Mouse (Mus musculus) intestine, postnatal 0 days (tissue): ENCODE data around the gene Plekhb2. TPM values are rescaled to one million over a fixed set of nuclear protein-coding genes. Genes with fewer than 3 reads are reported as not detected.

ENCODE experiments used
- ATAC-seq: fragments of 200-750 bp; cut with Nextera tagmentation; 2 replicates; pipeline ENCODE4 v1.8.0; 2017; ENCODE audit warnings: mild to moderate bottlenecking, moderate TSS enrichment, moderate library complexity
- H3K27ac ChIP-seq: fragments of 300-500 bp; sonication (generic); 2 replicates; pipeline ENCODE4 v1.5.1; 2014; ENCODE audit warnings: mild to moderate bottlenecking, low read depth, low read length, moderate library complexity
- H3K27me3 ChIP-seq: fragments of 300-500 bp; sonication (generic); replicated peaks from 2 replicates; pipeline ENCODE4 v1.6.1; 2014; ENCODE audit warnings: low read length, mixed read lengths; ENCODE audit not compliant: control insufficient read depth, insufficient read depth
- H3K36me3 ChIP-seq: fragments of 300-500 bp; sonication (generic); 2 replicates; pipeline ENCODE4 v1.6.1; 2014; ENCODE audit warnings: mild to moderate bottlenecking, moderate library complexity; ENCODE audit not compliant: control insufficient read depth, insufficient read depth
- H3K4me1 ChIP-seq: fragments of 300-500 bp; sonication (generic); replicated peaks from 2 replicates; pipeline ENCODE4 v1.6.1; 2014; ENCODE audit warnings: antibody characterized with exemption, low read length, mixed read lengths; ENCODE audit not compliant: control insufficient read depth, insufficient read depth
- H3K4me2 ChIP-seq: fragments of 300-500 bp; sonication (generic); replicated peaks from 2 replicates; pipeline ENCODE4 v1.6.1; 2014; ENCODE audit warnings: low read depth, mild to moderate bottlenecking, moderate library complexity
- H3K4me3 ChIP-seq: fragments of 300-500 bp; sonication (generic); 2 replicates; pipeline ENCODE4 v1.5.1; 2014; ENCODE audit warnings: low read depth, low read length
- H3K9ac ChIP-seq: fragments of 300-500 bp; sonication (generic); 2 replicates; pipeline ENCODE4 v1.6.1; 2014; ENCODE audit warnings: mild to moderate bottlenecking, low read depth, low read length
- H3K9me3 ChIP-seq: fragments of 300-500 bp; sonication (generic); 2 replicates; pipeline ENCODE4 v1.6.1; 2016; ENCODE audit warnings: mixed run types; ENCODE audit not compliant: control insufficient read depth
- CTCF ChIP-seq: sonication (generic); IDR thresholded peaks from 2 replicates; pipeline ENCODE4 v1.5.1; 2016; ENCODE audit warnings: low read depth, mild to moderate bottlenecking, control low read depth, antibody characterized with exemption, moderate library complexity
- WGBS: fragments of 180-500 bp; shearing (Covaris S2); extraction: QIAGEN DNeasy Blood & Tissue Kit; methylation state at CpG from one replicate; pipeline ENCODE4 v1.1.7; 2014; 5-methylcytosine and 5-hydroxymethylcytosine counted together
- polyA plus RNA-seq: library from polyadenylated mRNA; unstranded; fragments of >200 nt; fragmentation: Nextera tagmentation; extraction: Ambion mirVana; gene quantifications from 2 replicates; pipeline ENCODE4 v1.2.1, GENCODE M21; 2015

The Plekhb2 gene
- polyA plus RNA-seq, 1 experiment from 2014 or later, result 191 TPM

- H3K9ac ChIP-seq, result no peak overlapping the region
- 94% methylated on average over 2 of the region's 2 CpGs for WGBS
- H3K4me3 ChIP-seq, result no peak overlapping the region
- TF ChIP-seq CTCF, result no peak
- peaks cover 65% of the 10 kb centered on the region for H3K36me3 ChIP-seq
- no peaks in the 10 kb centered on the region for H3K27me3 ChIP-seq
- no peak overlapping the region for H3K4me2 ChIP-seq
- H3K27ac ChIP-seq, result no peak overlapping the region
- no peaks in the 10 kb centered on the region for H3K4me1 ChIP-seq
- ATAC-seq, result no peak
- no peaks in the 10 kb centered on the region for H3K9me3 ChIP-seq
Measured at GRCm38 (mm10) chr1:34821411-34821810, 28.4 kb upstream of the Plekhb2 start.

GRCm38 (mm10) chr1:34822003-34822402 is 27.8 kb upstream of the Plekhb2 start:
- no peak for ATAC-seq
- no peak for TF ChIP-seq CTCF
- no peaks in the 10 kb centered on the region for H3K4me1 ChIP-seq
- 92% methylated on average over 7 of the region's 7 CpGs for WGBS
- H3K36me3 ChIP-seq, result peaks cover 60% of the 10 kb centered on the region
- no peaks in the 10 kb centered on the region for H3K27me3 ChIP-seq
- no peaks in the 10 kb centered on the region for H3K9me3 ChIP-seq
- H3K4me2 ChIP-seq, result no peak overlapping the region
- H3K27ac ChIP-seq, result no peak overlapping the region
- H3K4me3 ChIP-seq, result no peak overlapping the region
- no peak overlapping the region for H3K9ac ChIP-seq

- H3K27me3 ChIP-seq, result no peaks in the 10 kb centered on the region
- no peak for ATAC-seq
- H3K9me3 ChIP-seq, result no peaks in the 10 kb centered on the region
- no peak overlapping the region for H3K27ac ChIP-seq
- H3K4me2 ChIP-seq, result no peak overlapping the region
- no peak overlapping the region for H3K4me3 ChIP-seq
- H3K36me3 ChIP-seq, result peaks cover 57% of the 10 kb centered on the region
- no peak overlapping the region for H3K9ac ChIP-seq
- no peaks in the 10 kb centered on the region for H3K4me1 ChIP-seq
- 94% methylated on average over 7 of the region's 7 CpGs for WGBS
- TF ChIP-seq CTCF, result no peak
Measured at GRCm38 (mm10) chr1:34822746-34823145, 27.0 kb upstream of the Plekhb2 start.

GRCm38 (mm10) chr1:34823353-34823752 is 26.4 kb upstream of the Plekhb2 start:
- 65% methylated on average over 6 of the region's 6 CpGs for WGBS
- H3K36me3 ChIP-seq, result peaks cover 51% of the 10 kb centered on the region

GRCm38 (mm10) chr1:34824208-34824607 is 25.6 kb upstream of the Plekhb2 start:
- no peak for TF ChIP-seq CTCF
- Histone ChIP-seq H3K9me3 (no peaks in the 10 kb centered on the region), H3K36me3 (peaks cover 43% of the 10 kb centered on the region), H3K4me2 (no peak overlapping the region), H3K27ac (no peak overlapping the region), H3K9ac (no peak overlapping the region), H3K27me3 (no peaks in the 10 kb centered on the region), H3K4me1 (no peaks in the 10 kb centered on the region), H3K4me3 (no peak overlapping the region)
- ATAC-seq, result no peak
- 81% methylated on average over 8 of the region's 8 CpGs for WGBS

More at GRCm38 (mm10) chr1:34823353-34823752, 26.4 kb upstream of the Plekhb2 start:
- Histone ChIP-seq H3K4me2 (no peak overlapping the region), H3K4me3 (no peak overlapping the region), H3K4me1 (no peaks in the 10 kb centered on the region), H3K27me3 (no peaks in the 10 kb centered on the region), H3K9ac (no peak overlapping the region), H3K27ac (no peak overlapping the region; the same call in 1 of the 2 replicates), H3K9me3 (no peaks in the 10 kb centered on the region)
- TF ChIP-seq CTCF, result no peak
- ATAC-seq, result peak; percentile 22; the same call in 1 of the 2 replicates

- H3K9ac ChIP-seq, result no peak overlapping the region
- no peak for ATAC-seq
- peaks cover 33% of the 10 kb centered on the region for H3K36me3 ChIP-seq
- H3K27ac ChIP-seq, result no peak overlapping the region
- no peak for TF ChIP-seq CTCF
- no peak overlapping the region for H3K4me3 ChIP-seq
- H3K27me3 ChIP-seq, result no peaks in the 10 kb centered on the region
- no peak overlapping the region for H3K4me2 ChIP-seq
- H3K4me1 ChIP-seq, result 0 out of 2 replicates have a peak, but pooled peaks cover 6% of the 10 kb centered on the region
- 88% methylated on average over 9 of the region's 9 CpGs for WGBS
- H3K9me3 ChIP-seq, result no peaks in the 10 kb centered on the region
Measured at GRCm38 (mm10) chr1:34825909-34826308, 23.9 kb upstream of the Plekhb2 start.

GRCm38 (mm10) chr1:34827900-34828299 is 21.9 kb upstream of the Plekhb2 start:
- H3K27me3 ChIP-seq, result no peaks in the 10 kb centered on the region
- 46% methylated on average over 7 of the region's 7 CpGs for WGBS
- no peak overlapping the region for H3K9ac ChIP-seq
- H3K9me3 ChIP-seq, result no peaks in the 10 kb centered on the region
- no peak overlapping the region for H3K4me2 ChIP-seq
- 0 out of 2 replicates have a peak, but pooled peaks cover 6% of the 10 kb centered on the region for H3K4me1 ChIP-seq
- TF ChIP-seq CTCF, result no peak
- H3K36me3 ChIP-seq, result peaks cover 25% of the 10 kb centered on the region
- ATAC-seq, result peak; percentile 24; the same call in 1 of the 2 replicates
- no peak overlapping the region for H3K4me3 ChIP-seq
- no peak overlapping the region for H3K27ac ChIP-seq
